Mouse (Mus musculus): ENCODE data around the gene A530084C06Rik. TPM values are rescaled to one million over a fixed set of nuclear protein-coding genes. Genes with fewer than 3 reads are reported as not detected.

A530084C06Rik gene
- not detected in 2 replicates for polyA plus RNA-seq (2014; fragmentation: Nextera tagmentation; extraction: Ambion mirVana)

DNA sequence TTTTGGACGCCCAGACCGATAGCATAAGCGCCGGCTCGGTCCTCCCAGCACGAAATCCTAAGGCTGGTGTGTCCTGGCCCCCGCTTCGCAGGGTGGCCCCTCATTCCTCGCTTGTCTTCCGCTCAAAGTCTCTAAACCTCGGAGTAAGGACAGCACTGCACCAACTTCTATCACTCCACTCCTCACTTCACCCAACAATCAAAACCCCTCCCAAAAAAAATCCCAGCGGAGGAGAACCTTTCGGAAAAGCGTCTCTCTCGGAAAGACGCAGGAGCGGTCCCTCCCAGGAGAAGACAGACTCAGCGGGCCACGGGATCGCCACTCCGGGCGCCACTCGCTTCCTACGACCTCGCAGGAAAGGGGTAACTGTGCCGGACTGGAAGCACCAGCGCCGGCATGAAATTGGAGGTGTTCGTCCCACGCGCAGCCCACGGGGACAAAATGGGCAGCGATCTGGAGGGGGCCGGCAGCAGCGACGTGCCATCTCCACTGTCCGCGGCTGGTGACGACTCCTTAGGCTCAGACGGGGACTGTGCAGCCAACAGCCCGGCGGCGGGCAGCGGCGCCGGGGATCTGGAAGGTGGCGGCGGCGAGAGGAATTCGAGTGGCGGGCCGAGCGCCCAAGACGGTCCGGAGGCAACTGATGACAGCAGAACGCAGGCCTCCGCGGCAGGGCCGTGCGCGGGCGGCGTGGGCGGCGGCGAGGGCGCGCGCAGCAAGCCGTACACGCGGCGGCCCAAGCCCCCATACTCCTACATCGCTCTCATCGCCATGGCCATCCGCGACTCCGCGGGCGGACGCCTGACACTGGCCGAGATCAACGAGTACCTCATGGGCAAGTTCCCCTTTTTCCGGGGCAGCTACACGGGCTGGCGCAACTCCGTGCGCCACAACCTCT lies at the start of gene A530084C06Rik:
Gene A530084C06Rik (minus strand): TSS at position 813 of the 898 bp plus-strand sequence.
- H3K27ac ChIP-seq (replicated peaks; ENCODE audit: low read depth, low read length) = peak within 1 kb of the TSS; percentile 41
- WGBS = under 1% methylated on average over 88 of the region's 88 CpGs
- peak within 1 kb of the TSS; percentile 48 for H3K4me3 ChIP-seq (replicated peaks; ENCODE audit: low read depth, low read length)
- peaks cover 12% of the 10 kb centered on the region; the same call in 1 of the 2 replicates for H3K4me1 ChIP-seq (ENCODE audit: control insufficient read depth, insufficient read depth, low read length)
- no peaks in the 10 kb centered on the region for H3K9me3 ChIP-seq (ENCODE audit: control insufficient read depth, low read length)
- H3K9ac ChIP-seq (replicated peaks; ENCODE audit: low read length) = peak within 1 kb of the TSS; percentile 43
- no peaks in the 10 kb centered on the region for H3K36me3 ChIP-seq (ENCODE audit: control insufficient read depth, insufficient read depth, low read length)
- H3K4me2 ChIP-seq (ENCODE audit: low read length) = peak within 1 kb of the TSS; percentile 97
- DNase-seq (peak; percentile 55), ATAC-seq (ENCODE audit: low FRiP score, low TSS enrichment) (peak; percentile 29)
- peaks cover 82% of the 10 kb centered on the region for H3K27me3 ChIP-seq (ENCODE audit: control insufficient read depth, insufficient read depth, low read length)

GRCm38 (mm10) chr13:31603964-31604363 lies 44.8 kb upstream of the A530084C06Rik start:
- Histone ChIP-seq H3K27me3 (ENCODE audit: control insufficient read depth, insufficient read depth, low read length) (no peaks in the 10 kb centered on the region), H3K4me2 (ENCODE audit: low read length) (no peak overlapping the region), H3K36me3 (ENCODE audit: control insufficient read depth, insufficient read depth, low read length) (no peaks in the 10 kb centered on the region), H3K4me1 (ENCODE audit: control insufficient read depth, insufficient read depth, low read length) (no peaks in the 10 kb centered on the region), H3K27ac (replicated peaks; ENCODE audit: low read depth, low read length) (no peak overlapping the region), H3K4me3 (replicated peaks; ENCODE audit: low read depth, low read length) (no peak overlapping the region), H3K9ac (replicated peaks; ENCODE audit: low read length) (no peak overlapping the region), H3K9me3 (ENCODE audit: control insufficient read depth, low read length) (no peaks in the 10 kb centered on the region)
- DNase-seq = no peak
- 55% methylated on average over 6 of the region's 6 CpGs for WGBS
- ATAC-seq (ENCODE audit: low FRiP score, low TSS enrichment) = no peak

DNA sequence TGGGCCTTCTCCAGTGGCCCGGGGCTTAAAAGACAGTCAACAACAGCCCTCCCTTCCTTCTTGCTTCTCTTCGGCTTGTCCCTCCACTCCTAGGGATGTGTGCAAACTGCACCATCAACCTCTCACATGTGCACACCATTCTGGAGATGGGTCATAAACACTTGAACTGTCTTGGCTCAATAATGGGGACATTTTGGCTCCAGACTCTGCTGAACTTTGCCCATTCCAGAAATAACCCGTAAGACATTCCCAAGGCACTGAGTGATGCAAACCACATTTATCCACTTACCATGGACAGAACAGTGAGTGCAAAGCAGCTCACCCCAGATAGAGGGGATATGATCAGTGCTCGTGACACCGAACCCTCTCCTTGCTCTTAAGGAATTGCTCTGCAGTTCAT lies 40.4 kb upstream of the A530084C06Rik start:
- no peak overlapping the region for H3K27ac ChIP-seq (replicated peaks; ENCODE audit: low read depth, low read length)
- ATAC-seq (ENCODE audit: low FRiP score, low TSS enrichment) (no peak), DNase-seq (no peak)
- no peak overlapping the region for H3K4me2 ChIP-seq (ENCODE audit: low read length)
- H3K9me3 ChIP-seq (ENCODE audit: control insufficient read depth, low read length) = no peaks in the 10 kb centered on the region
- WGBS = 91% methylated on average over 5 of the region's 5 CpGs
- no peaks in the 10 kb centered on the region for H3K27me3 ChIP-seq (ENCODE audit: control insufficient read depth, insufficient read depth, low read length)
- no peak overlapping the region for H3K4me3 ChIP-seq (replicated peaks; ENCODE audit: low read depth, low read length)
- no peaks in the 10 kb centered on the region for H3K36me3 ChIP-seq (ENCODE audit: control insufficient read depth, insufficient read depth, low read length)
- H3K4me1 ChIP-seq (ENCODE audit: control insufficient read depth, insufficient read depth, low read length) = no peaks in the 10 kb centered on the region
- no peak overlapping the region for H3K9ac ChIP-seq (replicated peaks; ENCODE audit: low read length)

GRCm38 (mm10) chr13:31587341-31587740 lies 28.2 kb upstream of the A530084C06Rik start:
- H3K9me3 ChIP-seq (ENCODE audit: control insufficient read depth, low read length) = no peaks in the 10 kb centered on the region
- no peak overlapping the region for H3K9ac ChIP-seq (replicated peaks; ENCODE audit: low read length)
- no peak overlapping the region for H3K4me3 ChIP-seq (replicated peaks; ENCODE audit: low read depth, low read length)
- no peak for ATAC-seq (ENCODE audit: low FRiP score, low TSS enrichment)
- no peak overlapping the region for H3K27ac ChIP-seq (replicated peaks; ENCODE audit: low read depth, low read length)
- no peak for DNase-seq
- WGBS = 79% methylated on average over 5 of the region's 5 CpGs
- no peaks in the 10 kb centered on the region for H3K36me3 ChIP-seq (ENCODE audit: control insufficient read depth, insufficient read depth, low read length)
- H3K4me2 ChIP-seq (ENCODE audit: low read length) = no peak overlapping the region
- no peaks in the 10 kb centered on the region for H3K27me3 ChIP-seq (ENCODE audit: control insufficient read depth, insufficient read depth, low read length)
- H3K4me1 ChIP-seq (ENCODE audit: control insufficient read depth, insufficient read depth, low read length) = no peaks in the 10 kb centered on the region

DNA sequence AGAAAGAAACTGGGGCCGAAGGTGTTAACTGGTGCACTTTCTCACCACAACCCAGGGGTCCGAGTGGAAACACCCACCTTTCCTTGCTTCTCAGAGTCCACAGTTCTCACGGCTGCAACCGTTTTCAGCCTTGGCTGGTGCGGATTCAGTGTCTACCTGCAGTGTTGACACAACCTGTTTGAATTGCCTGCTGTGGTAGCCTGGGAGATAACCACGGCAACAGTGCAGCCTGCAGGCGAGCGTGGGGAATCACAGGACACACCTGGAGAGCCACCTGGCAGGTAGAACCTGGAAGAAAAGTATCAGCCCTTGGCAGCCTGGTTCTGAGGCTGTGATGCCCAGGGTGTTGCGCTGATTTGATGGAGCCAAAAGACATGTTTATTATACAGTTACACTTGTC lies 20.7 kb upstream of the A530084C06Rik start:
- ATAC-seq (ENCODE audit: low FRiP score, low TSS enrichment) (no peak), DNase-seq (no peak)
- no peaks in the 10 kb centered on the region for H3K27me3 ChIP-seq (ENCODE audit: control insufficient read depth, insufficient read depth, low read length)
- no peaks in the 10 kb centered on the region for H3K36me3 ChIP-seq (ENCODE audit: control insufficient read depth, insufficient read depth, low read length)
- no peak overlapping the region for H3K27ac ChIP-seq (replicated peaks; ENCODE audit: low read depth, low read length)
- H3K4me1 ChIP-seq (ENCODE audit: control insufficient read depth, insufficient read depth, low read length) = no peaks in the 10 kb centered on the region
- 69% methylated on average over 9 of the region's 9 CpGs for WGBS
- no peak overlapping the region for H3K4me2 ChIP-seq (ENCODE audit: low read length)
- H3K9me3 ChIP-seq (ENCODE audit: control insufficient read depth, low read length) = no peaks in the 10 kb centered on the region
- H3K4me3 ChIP-seq (replicated peaks; ENCODE audit: low read depth, low read length) = no peak overlapping the region
- H3K9ac ChIP-seq (replicated peaks; ENCODE audit: low read length) = no peak overlapping the region

GRCm38 (mm10) chr13:31578389-31578788 lies 19.3 kb upstream of the A530084C06Rik start:
- Histone ChIP-seq H3K4me3 (replicated peaks; ENCODE audit: low read depth, low read length) (no peak overlapping the region), H3K4me2 (ENCODE audit: low read length) (no peak overlapping the region), H3K27me3 (ENCODE audit: control insufficient read depth, insufficient read depth, low read length) (no peaks in the 10 kb centered on the region), H3K27ac (replicated peaks; ENCODE audit: low read depth, low read length) (no peak overlapping the region), H3K4me1 (ENCODE audit: control insufficient read depth, insufficient read depth, low read length) (no peaks in the 10 kb centered on the region), H3K36me3 (ENCODE audit: control insufficient read depth, insufficient read depth, low read length) (no peaks in the 10 kb centered on the region), H3K9me3 (ENCODE audit: control insufficient read depth, low read length) (no peaks in the 10 kb centered on the region), H3K9ac (replicated peaks; ENCODE audit: low read length) (no peak overlapping the region)
- DNase-seq = peak; percentile 25
- ATAC-seq (ENCODE audit: low FRiP score, low TSS enrichment) = peak; percentile 39; the same call in 1 of the 2 replicates
- WGBS = 39% methylated on average over 10 of the region's 10 CpGs

DNA sequence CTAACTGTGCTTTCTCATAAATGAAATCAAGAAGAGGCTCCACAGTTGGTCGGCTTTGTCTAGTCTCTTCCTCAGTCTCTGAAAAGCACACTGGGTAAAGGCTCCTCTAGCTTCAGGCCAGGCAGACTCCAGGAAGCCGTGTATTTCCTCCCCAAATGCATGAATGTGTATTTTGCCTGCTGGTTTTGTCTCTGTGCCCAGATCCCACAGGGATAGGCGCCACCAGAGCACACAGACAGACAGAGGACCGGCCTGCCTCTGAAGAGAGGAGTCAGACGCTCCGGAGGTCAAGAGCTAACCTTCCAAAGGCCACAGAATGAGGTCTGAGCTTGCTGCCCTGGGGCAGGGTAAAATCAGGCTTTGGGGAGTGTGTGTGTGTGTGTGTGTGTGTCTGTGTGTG lies 18.4 kb upstream of the A530084C06Rik start:
- WGBS = 50% methylated on average over 6 of the region's 6 CpGs
- Histone ChIP-seq H3K4me3 (replicated peaks; ENCODE audit: low read depth, low read length) (no peak overlapping the region), H3K9ac (replicated peaks; ENCODE audit: low read length) (no peak overlapping the region), H3K4me1 (ENCODE audit: control insufficient read depth, insufficient read depth, low read length) (no peaks in the 10 kb centered on the region), H3K9me3 (ENCODE audit: control insufficient read depth, low read length) (no peaks in the 10 kb centered on the region), H3K27me3 (ENCODE audit: control insufficient read depth, insufficient read depth, low read length) (no peaks in the 10 kb centered on the region), H3K36me3 (ENCODE audit: control insufficient read depth, insufficient read depth, low read length) (no peaks in the 10 kb centered on the region), H3K27ac (replicated peaks; ENCODE audit: low read depth, low read length) (no peak overlapping the region), H3K4me2 (ENCODE audit: low read length) (no peak overlapping the region)
- ATAC-seq (ENCODE audit: low FRiP score, low TSS enrichment) (no peak), DNase-seq (no peak)

- Histone ChIP-seq H3K9ac (replicated peaks; ENCODE audit: low read length) (no peak overlapping the region), H3K4me2 (ENCODE audit: low read length) (no peak overlapping the region), H3K36me3 (ENCODE audit: control insufficient read depth, insufficient read depth, low read length) (no peaks in the 10 kb centered on the region), H3K27me3 (ENCODE audit: control insufficient read depth, insufficient read depth, low read length) (no peaks in the 10 kb centered on the region), H3K4me3 (replicated peaks; ENCODE audit: low read depth, low read length) (no peak overlapping the region), H3K27ac (replicated peaks; ENCODE audit: low read depth, low read length) (no peak overlapping the region), H3K9me3 (ENCODE audit: control insufficient read depth, low read length) (no peaks in the 10 kb centered on the region), H3K4me1 (ENCODE audit: control insufficient read depth, insufficient read depth, low read length) (no peaks in the 10 kb centered on the region)
- DNase-seq (no peak), ATAC-seq (ENCODE audit: low FRiP score, low TSS enrichment) (no peak)
- WGBS = 82% methylated on average over 4 of the region's 4 CpGs
Measured at GRCm38 (mm10) chr13:31576696-31577095, 17.6 kb upstream of the A530084C06Rik start.

GRCm38 (mm10) chr13:31574627-31575026 lies 15.5 kb upstream of the A530084C06Rik start:
- Histone ChIP-seq H3K9me3 (ENCODE audit: control insufficient read depth, low read length) (no peaks in the 10 kb centered on the region), H3K9ac (replicated peaks; ENCODE audit: low read length) (no peak overlapping the region), H3K4me1 (ENCODE audit: control insufficient read depth, insufficient read depth, low read length) (no peaks in the 10 kb centered on the region), H3K27ac (replicated peaks; ENCODE audit: low read depth, low read length) (no peak overlapping the region), H3K36me3 (ENCODE audit: control insufficient read depth, insufficient read depth, low read length) (no peaks in the 10 kb centered on the region), H3K27me3 (ENCODE audit: control insufficient read depth, insufficient read depth, low read length) (no peaks in the 10 kb centered on the region), H3K4me3 (replicated peaks; ENCODE audit: low read depth, low read length) (no peak overlapping the region), H3K4me2 (ENCODE audit: low read length) (no peak overlapping the region)
- 75% methylated on average over 3 of the region's 3 CpGs for WGBS
- ATAC-seq (ENCODE audit: low FRiP score, low TSS enrichment) (no peak), DNase-seq (no peak)
